Mouse (Mus musculus) layer of hippocampus, adult 2 months (tissue): ENCODE results near the gene Dync1i2. TPM values are rescaled to one million over a fixed set of nuclear protein-coding genes. Genes with fewer than 3 reads are reported as not detected.

Source experiments
- DNase-seq, 2 experiments: peaks; one replicate each; pipeline ENCODE4 v3.0.0; 2022; ENCODE audit warnings: low spot score in 2 of 2
- H3K27ac ChIP-seq: fragments of 200-600 bp; 2 replicates; pipeline ENCODE4 v1.8.1; 2022
- H3K4me3 ChIP-seq: fragments of 200-600 bp; 2 replicates; pipeline ENCODE4 v1.8.1; 2022; ENCODE audit warnings: mild to moderate bottlenecking
- CTCF ChIP-seq: fragments of 200-600 bp; conservative IDR thresholded peaks from 2 replicates; pipeline ENCODE4 v1.8.1; 2022; ENCODE audit warnings: antibody characterized with exemption, mild to moderate bottlenecking, moderate library complexity
- total RNA-seq, 2 experiments: library from RNA; stranded (reverse); gene quantifications; 2 replicates each; pipeline ENCODE4 v1.2.3; 2021

The Dync1i2 gene
- total RNA-seq, 2 experiments from 2014 or later: 135 to 142 TPM

DNA sequence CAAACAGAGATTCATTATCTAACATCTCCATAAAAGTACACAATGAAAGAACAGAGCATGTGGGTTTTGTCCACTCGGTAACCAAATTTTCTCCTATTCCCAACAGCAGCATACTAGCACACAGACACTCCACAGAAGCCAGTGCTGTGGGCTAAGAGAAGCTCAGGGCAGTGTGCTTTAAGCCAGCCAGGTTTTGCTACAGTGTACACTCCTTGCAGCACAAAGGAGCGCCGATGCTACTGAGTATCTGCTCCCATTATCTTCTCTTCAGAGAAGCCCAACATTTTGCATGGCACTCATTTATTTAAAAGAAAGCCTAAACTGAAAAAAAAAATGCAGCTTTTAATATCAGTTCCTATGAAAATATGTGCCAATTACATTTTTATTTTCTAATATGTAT lies 82.5 kb downstream of the Dync1i2 start:
- no peak for TF ChIP-seq CTCF
- H3K27ac ChIP-seq: no peak overlapping the region
- no peak for DNase-seq
- H3K4me3 ChIP-seq: no peak overlapping the region

DNA sequence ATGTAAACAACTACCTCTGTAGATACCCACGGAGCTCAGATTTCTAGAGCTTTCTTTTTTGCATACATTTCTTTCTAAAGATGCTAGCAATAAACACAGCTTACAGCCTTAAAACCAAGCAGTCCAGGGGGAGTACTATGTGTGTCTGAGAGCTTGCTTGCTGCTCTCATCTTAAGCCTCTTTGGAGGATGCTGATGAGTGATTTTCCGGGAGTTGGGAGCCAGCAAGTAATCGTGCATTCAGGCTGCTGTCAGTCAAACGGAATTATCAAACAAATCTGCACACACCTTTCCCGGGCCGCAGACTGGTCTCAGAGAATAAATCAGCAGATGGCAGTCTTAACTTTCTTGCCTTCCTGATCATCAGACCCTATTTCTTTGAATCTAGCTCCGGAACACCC lies 83.0 kb downstream of the Dync1i2 start:
- no peak for TF ChIP-seq CTCF
- H3K27ac ChIP-seq: no peak overlapping the region
- no peak overlapping the region for H3K4me3 ChIP-seq
- no peak for DNase-seq

DNA sequence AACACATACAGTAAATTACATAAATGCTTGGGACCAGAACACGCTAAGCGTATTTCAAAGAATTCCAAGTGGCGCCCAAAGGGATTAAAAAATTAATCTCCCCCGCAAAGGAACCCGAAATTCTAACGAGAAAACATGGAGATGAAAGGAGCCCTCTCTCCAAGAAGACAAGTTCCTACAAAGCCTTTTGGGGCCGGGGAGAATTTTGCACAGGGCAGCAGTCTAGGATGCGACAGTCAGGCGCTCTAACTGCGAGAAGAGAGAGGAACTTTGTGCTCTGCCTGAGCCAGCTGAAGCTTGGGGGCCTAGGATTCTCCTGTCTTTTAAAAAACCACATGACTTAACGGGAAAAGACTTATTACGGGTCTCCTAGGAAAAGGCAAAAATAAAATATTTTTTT lies 84.3 kb downstream of the Dync1i2 start:
- Histone ChIP-seq H3K27ac (no peak overlapping the region), H3K4me3 (no peak overlapping the region)
- no peak for TF ChIP-seq CTCF
- DNase-seq: no peak

DNA sequence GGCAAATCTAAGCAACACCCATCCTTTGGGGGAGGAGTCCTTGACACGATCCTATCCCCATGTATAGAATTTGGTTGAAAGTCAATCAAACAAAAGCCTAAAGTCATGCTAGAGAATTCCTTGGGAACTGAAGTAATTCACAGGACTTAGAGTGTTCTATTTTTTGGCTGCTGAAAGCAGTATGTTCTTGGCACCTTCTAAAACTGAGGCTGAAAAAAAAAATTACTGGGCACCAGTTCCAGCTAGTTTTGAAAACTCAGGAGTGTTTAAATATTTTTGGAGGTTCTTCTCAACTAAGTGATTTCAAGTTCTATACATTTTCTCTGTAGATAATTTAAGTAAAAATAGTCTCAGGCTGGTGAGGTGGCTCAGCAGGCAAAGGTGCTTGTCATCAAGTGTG lies 86.0 kb downstream of the Dync1i2 start:
- no peak overlapping the region for H3K27ac ChIP-seq
- no peak overlapping the region for H3K4me3 ChIP-seq
- TF ChIP-seq CTCF: no peak
- no peak for DNase-seq

DNA sequence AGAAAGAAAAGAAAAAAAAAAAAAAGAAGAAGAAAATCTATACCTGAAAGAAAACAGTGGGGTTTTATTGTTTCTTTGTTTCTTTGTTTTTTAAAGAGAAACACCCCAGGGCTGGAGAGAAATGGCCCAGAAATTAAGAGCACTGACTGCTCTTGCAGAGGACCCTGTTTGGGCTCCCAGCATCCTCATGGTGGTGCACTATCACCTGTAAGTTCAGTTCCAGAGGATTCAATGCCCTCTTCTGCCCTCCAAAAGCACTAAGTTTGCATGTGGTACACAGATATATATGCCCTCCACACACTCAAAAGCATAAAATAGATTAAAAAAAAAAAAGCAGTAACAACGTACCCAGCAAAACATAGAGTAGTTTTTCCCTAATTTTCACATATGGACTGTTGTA lies 87.2 kb downstream of the Dync1i2 start:
- peak; percentile 51 for TF ChIP-seq CTCF
- H3K27ac ChIP-seq: no peak overlapping the region
- H3K4me3 ChIP-seq: no peak overlapping the region
- no peak for DNase-seq

DNA sequence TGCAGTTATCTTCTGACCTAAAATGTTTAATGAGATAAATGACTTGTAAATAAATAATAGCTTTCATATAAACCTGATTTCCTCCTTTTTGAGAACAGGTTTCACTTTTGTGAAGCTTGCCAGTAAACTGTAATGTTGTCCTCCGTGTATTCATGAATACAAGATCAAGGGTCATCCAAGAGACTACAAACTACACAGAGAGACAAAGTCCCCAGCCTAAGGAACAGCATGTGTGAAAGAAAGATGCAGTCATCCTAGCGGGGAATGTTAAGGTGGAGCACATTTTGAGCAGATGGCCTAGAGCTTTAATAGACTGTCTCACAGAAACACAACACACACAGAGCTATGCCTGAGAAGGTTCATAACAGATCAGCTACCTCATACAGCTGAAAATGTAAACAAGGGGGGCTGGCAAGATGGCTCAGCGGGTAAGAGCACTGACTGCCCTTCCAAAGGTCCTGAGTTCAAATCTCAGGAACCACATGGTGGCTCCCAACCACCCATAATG lies 90.7 kb downstream of the Dync1i2 start:
- Histone ChIP-seq H3K4me3 (no peak overlapping the region), H3K27ac (no peak overlapping the region)
- no peak for TF ChIP-seq CTCF
- no peak for DNase-seq

DNA sequence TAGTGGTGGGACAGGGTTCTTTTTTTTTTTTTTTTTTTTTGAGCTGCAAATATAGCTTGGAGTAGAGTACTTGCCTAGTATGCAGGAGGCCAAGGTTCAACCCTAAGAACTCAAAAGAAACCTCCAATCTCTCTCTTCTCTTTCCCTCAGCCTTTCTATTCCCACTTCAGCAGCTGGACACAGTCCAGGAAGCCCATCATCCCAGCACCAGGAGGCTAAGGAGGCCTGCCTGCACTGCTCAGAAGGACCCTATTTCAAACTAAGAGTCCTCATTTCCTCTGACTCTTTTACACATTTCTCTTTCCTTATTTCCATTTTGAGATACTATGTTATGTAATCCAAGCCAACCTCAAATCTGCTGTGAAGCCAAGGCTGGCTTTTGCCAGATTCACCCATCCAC lies 91.7 kb downstream of the Dync1i2 start:
- H3K27ac ChIP-seq: peak overlapping the region; percentile 18; the same call in 1 of the 2 replicates
- no peak for TF ChIP-seq CTCF
- no peak for DNase-seq
- H3K4me3 ChIP-seq: no peak overlapping the region

DNA sequence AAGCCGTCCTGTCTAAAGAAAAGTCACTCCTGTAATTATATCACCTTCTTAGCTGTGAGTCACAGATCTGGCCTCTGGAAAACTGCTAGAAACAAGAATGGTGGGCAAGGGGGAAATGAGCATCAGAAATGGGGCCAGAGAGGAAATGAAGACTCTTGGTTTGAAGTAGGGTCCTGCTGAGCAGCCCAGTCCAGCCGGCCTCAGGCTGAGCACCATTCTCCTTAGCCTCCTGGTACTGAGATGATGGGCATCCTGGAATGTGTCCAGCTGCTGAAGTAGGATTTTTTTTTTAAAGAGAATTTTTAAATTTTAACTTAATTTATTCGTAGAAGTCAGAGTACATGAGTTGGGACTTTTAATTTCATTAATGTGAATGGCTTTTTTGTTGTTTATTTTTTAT lies 93.3 kb downstream of the Dync1i2 start:
- H3K27ac ChIP-seq: no peak overlapping the region
- DNase-seq: no peak
- TF ChIP-seq CTCF: no peak
- no peak overlapping the region for H3K4me3 ChIP-seq

DNA sequence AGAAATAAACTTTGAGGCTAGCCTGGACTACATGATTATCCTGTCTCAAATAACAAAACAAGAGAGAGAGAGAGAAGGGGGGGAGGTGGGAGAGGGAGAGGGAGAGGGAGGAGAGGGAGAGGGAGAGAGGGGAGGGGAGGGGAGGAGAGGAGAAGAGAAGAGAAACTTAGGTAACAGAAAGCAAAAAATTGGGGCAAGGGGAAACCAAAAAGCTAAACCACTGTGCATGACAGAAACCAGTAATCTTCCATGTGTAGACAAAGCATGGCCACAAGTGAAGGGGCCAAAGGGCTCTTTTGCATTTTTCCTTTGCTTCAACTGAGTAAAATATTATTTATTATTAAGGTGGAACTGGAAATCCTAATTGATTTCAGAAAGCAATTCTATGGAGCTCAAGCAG lies 94.9 kb downstream of the Dync1i2 start:
- TF ChIP-seq CTCF: no peak
- Histone ChIP-seq H3K27ac (no peak overlapping the region), H3K4me3 (no peak overlapping the region)
- DNase-seq: no peak

DNA sequence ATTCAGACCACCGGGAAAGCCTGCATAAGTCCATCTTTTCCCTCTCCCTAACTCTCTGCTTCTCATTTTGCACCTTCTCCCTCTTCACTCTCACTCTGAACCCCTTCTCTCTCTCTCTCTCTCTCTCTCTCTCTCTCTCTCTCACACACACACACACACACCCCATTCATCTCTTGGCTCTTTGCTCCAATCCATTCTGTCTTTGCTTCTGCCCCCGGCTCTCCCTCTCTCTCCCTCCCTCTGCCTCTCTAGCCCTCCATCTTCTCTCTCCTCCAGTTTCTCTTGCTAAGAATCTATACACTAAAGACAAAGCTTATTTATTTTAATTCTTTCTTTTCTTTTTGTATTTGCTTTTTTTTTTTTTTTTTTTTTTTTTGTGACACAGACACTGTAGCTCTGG lies 98.2 kb downstream of the Dync1i2 start:
- Histone ChIP-seq H3K4me3 (no peak overlapping the region), H3K27ac (no peak overlapping the region)
- no peak for DNase-seq
- TF ChIP-seq CTCF: no peak

DNA sequence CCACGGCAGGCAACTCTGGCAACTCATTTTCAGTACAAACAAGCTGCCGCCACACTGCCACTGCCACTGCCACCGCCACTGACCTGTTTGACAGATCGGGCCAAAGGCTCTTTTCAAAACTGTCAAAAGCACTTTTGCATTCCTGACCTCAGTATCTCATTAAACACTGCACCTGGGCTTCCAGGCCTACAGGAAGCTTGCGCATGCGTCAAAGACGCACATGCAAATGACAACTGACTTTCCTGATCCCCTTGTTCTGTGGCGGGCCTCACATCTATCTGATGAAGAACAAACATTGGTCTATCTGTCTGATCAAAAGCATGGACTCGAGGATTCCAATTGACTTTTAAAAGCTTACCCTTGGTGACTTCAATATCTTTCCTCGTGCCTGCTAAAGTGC lies 100.6 kb downstream of the Dync1i2 start:
- H3K27ac ChIP-seq: no peak overlapping the region

More for the DNA sequence above, 100.6 kb downstream of the Dync1i2 start:
- no peak for TF ChIP-seq CTCF
- H3K4me3 ChIP-seq: no peak overlapping the region
- DNase-seq: no peak

Other genes starting within 250 kb of the Dync1i2 start
- 10 to 100 TPM; 13.3 TPM for gene Dcaf17, start 156.4 kb upstream of the Dync1i2 start, total RNA-seq
- gene Mettl8, start 156.1 kb upstream of the Dync1i2 start, total RNA-seq: 10 to 100 TPM; 15.7 to 16.6 TPM
- 1 to 10 TPM; 2.7 to 3.2 TPM for gene Cybrd1, start 93.8 kb upstream of the Dync1i2 start, total RNA-seq
- gene Slc25a12, start 156.0 kb downstream of the Dync1i2 start, total RNA-seq: 100 to 1,000 TPM; 155 TPM
- 10 to 100 TPM; 15.4 to 16.5 TPM for gene Hat1, start 177.3 kb downstream of the Dync1i2 start, total RNA-seq
- gene Metap1d, start 241.6 kb downstream of the Dync1i2 start, total RNA-seq: 10 to 100 TPM; 24.0 to 25.7 TPM